Mouse (Mus musculus) urinary bladder, postnatal 25 days (tissue): Measurements from ENCODE around the gene Gm9745.
"Not testable (repeated sequence)": the region's sequence is repeated elsewhere in the genome, so short reads cannot be mapped to it uniquely, and the experiment has no call there.

Source experiments
- DNase-seq: peaks from one replicate; pipeline ENCODE4 v3.0.0; 2022; ENCODE audit warnings: low spot score

The Gm9745 gene

DNA sequence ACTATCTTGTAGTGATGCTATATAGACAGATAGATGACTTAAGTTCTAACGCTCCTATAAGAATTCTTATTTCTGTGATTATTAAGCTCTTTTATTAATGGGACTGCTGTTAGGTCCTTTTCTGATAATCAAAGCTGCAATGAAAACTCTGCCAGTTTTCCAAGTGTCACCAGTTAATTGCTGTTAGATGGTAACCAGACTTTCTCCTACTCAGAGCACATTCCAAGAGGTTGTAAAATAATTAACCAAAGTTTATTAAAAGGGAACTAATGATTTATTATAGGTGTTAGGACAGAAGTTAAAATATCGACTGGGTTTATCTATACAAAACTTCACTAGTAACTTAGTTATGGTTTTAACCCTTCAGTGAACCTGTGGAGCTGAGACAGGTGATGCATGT is 42.0 kb downstream of the Gm9745 start:
- DNase-seq, result not testable (repeated sequence)
